Mouse (Mus musculus) gonadal fat pad, adult 2 months (tissue): ENCODE results near the gene Fez2. TPM values are rescaled to one million over a fixed set of nuclear protein-coding genes. Genes with fewer than 3 reads are reported as not detected.

Experiments used
- DNase-seq: peaks from one replicate; pipeline ENCODE4 v3.0.0-alpha.2; 2012; ENCODE audit warnings: low read depth
- polyA plus RNA-seq: library from polyadenylated mRNA; depleted of rRNA; stranded (reverse); fragments of >200 nt; gene quantifications from 2 replicates; pipeline ENCODE4 v1.2.3, GENCODE M21; 2012; rRNA removed

Fez2 gene
- 22.4 and 35.7 TPM in 2 replicates for polyA plus RNA-seq

- DNase-seq: no peak
These were observed at the start of gene Fez2 for GRCm38 (mm10) chr17:78417381-78418281. Gene Fez2 (minus strand): TSS chr17:78418152.

- no peak for DNase-seq
These were observed 47.5 kb upstream of the Fez2 start for GRCm38 (mm10) chr17:78465500-78465899.

- DNase-seq: no peak
These were observed 47.1 kb upstream of the Fez2 start for GRCm38 (mm10) chr17:78465071-78465470.

- no peak for DNase-seq
These were observed 42.2 kb upstream of the Fez2 start for GRCm38 (mm10) chr17:78460140-78460539.

- DNase-seq: no peak
These were observed 37.6 kb upstream of the Fez2 start for GRCm38 (mm10) chr17:78455556-78455955.

- DNase-seq: no peak
These were observed 37.2 kb upstream of the Fez2 start for GRCm38 (mm10) chr17:78455114-78455513.

- no peak for DNase-seq
These were observed 36.4 kb upstream of the Fez2 start for GRCm38 (mm10) chr17:78454189-78454977.

GRCm38 (mm10) chr17:78453529-78453928 is 35.6 kb upstream of the Fez2 start:
- no peak for DNase-seq

- no peak for DNase-seq
These were observed 33.9 kb upstream of the Fez2 start for GRCm38 (mm10) chr17:78451886-78452285.

- no peak for DNase-seq
These were observed 33.4 kb upstream of the Fez2 start for GRCm38 (mm10) chr17:78451332-78451793.

GRCm38 (mm10) chr17:78449635-78450197 is 31.8 kb upstream of the Fez2 start:
- no peak for DNase-seq

GRCm38 (mm10) chr17:78444826-78445225 is 26.9 kb upstream of the Fez2 start:
- DNase-seq: no peak

- DNase-seq: no peak
These were observed 22.8 kb upstream of the Fez2 start for GRCm38 (mm10) chr17:78440771-78441170.

GRCm38 (mm10) chr17:78437161-78437560 is 19.2 kb upstream of the Fez2 start:
- no peak for DNase-seq

- DNase-seq: no peak
These were observed 17.7 kb upstream of the Fez2 start for GRCm38 (mm10) chr17:78435661-78436060.

- no peak for DNase-seq
These were observed 16.8 kb upstream of the Fez2 start for GRCm38 (mm10) chr17:78434746-78435145.

- DNase-seq: no peak
These were observed 12.4 kb upstream of the Fez2 start for GRCm38 (mm10) chr17:78430374-78430773.

- DNase-seq: no peak
These were observed 11.1 kb upstream of the Fez2 start for GRCm38 (mm10) chr17:78429051-78429450.

- no peak for DNase-seq
These were observed 7.1 kb upstream of the Fez2 start for GRCm38 (mm10) chr17:78425026-78425425.

GRCm38 (mm10) chr17:78419216-78419615 is 1.3 kb upstream of the Fez2 start:
- DNase-seq: no peak

GRCm38 (mm10) chr17:78415255-78415654 is 2.7 kb downstream of the Fez2 start:
- DNase-seq: no peak

GRCm38 (mm10) chr17:78409900-78410299 is 8.1 kb downstream of the Fez2 start:
- DNase-seq: no peak
